26 mouse cellular contexts compared by ENCODE assay signal in genomic region chr1:57217656-57218055, GRCm38 (mm10).
DNase-seq lines count a peak whose midpoint lies in the region; ATAC-seq lines count a peak whose summit lies in the region.
"Had no signal": no experiment of that assay in that cellular context is flagged by ENCODE, and none has a peak within 500 bp of the region (broad histone marks: within the 10 kb centered on the region; RNA-seq: fewer than 3 reads in every experiment).

No protein-coding gene starts in this region.

- no peak overlapping the region for H3K27ac ChIP-seq in midbrain, embryonic 13.5 days
- H3K27ac ChIP-seq in midbrain, embryonic 11.5 days (ENCODE audit: low read depth, low read length): no peak overlapping the region
- H3K27ac ChIP-seq in forebrain, embryonic 14.5 days (ENCODE audit: low read depth, low read length): peak overlapping the region; percentile 49; the same call in 1 of the 2 replicates
- no peak overlapping the region for H3K27ac ChIP-seq in hindbrain, embryonic 14.5 days
- H3K27ac ChIP-seq: kidney, embryonic 15.5 days; left cerebral cortex, adult 2 months; limb, embryonic 12.5 days; liver, embryonic 15.5 days; midbrain, embryonic 10.5 days had no signal

- H3K27me3 ChIP-seq in midbrain, embryonic 13.5 days: 0 out of 2 replicates have a peak, but pooled peaks cover 14% of the 10 kb centered on the region
- no peaks in the 10 kb centered on the region for H3K27me3 ChIP-seq in midbrain, embryonic 11.5 days (ENCODE audit: control insufficient read depth, insufficient read depth, low read length)
- no peaks in the 10 kb centered on the region for H3K27me3 ChIP-seq in forebrain, embryonic 14.5 days (replicated peaks; ENCODE audit: control insufficient read depth, insufficient read depth, low read length)
- no peaks in the 10 kb centered on the region for H3K27me3 ChIP-seq in hindbrain, embryonic 14.5 days (ENCODE audit: control insufficient read depth, insufficient read depth, low read length)
- H3K27me3 ChIP-seq: liver, embryonic 15.5 days had no signal

- 77% methylated on average over 8 of the region's 8 CpGs for WGBS in midbrain, embryonic 13.5 days
- 88% methylated on average over 8 of the region's 8 CpGs for WGBS in midbrain, embryonic 11.5 days
- 22% methylated on average over 8 of the region's 8 CpGs for WGBS in forebrain, embryonic 14.5 days
- WGBS in hindbrain, embryonic 14.5 days: 47% methylated on average over 8 of the region's 8 CpGs

- no peak overlapping the region for H3K4me3 ChIP-seq in midbrain, embryonic 13.5 days (replicated peaks)
- H3K4me3 ChIP-seq in midbrain, embryonic 11.5 days (ENCODE audit: low read depth, low read length): no peak overlapping the region
- no peak overlapping the region for H3K4me3 ChIP-seq in forebrain, embryonic 14.5 days (ENCODE audit: low read depth, low read length)
- H3K4me3 ChIP-seq in hindbrain, embryonic 14.5 days (replicated peaks; ENCODE audit: low read length): no peak overlapping the region
- H3K4me3 ChIP-seq: erythroblast, embryonic 14.5 days; heart, embryonic 12.5 days; kidney, embryonic 15.5 days; layer of hippocampus, adult 2 months; left cerebral cortex, adult 2 months; limb, embryonic 12.5 days; liver, embryonic 15.5 days; midbrain, embryonic 10.5 days; myocyte had no signal

- no peak overlapping the region for H3K9ac ChIP-seq in midbrain, embryonic 13.5 days (replicated peaks)
- no peak overlapping the region for H3K9ac ChIP-seq in midbrain, embryonic 11.5 days (ENCODE audit: low read length)
- no peak overlapping the region for H3K9ac ChIP-seq in forebrain, embryonic 14.5 days (ENCODE audit: low read length)
- no peak overlapping the region for H3K9ac ChIP-seq in hindbrain, embryonic 14.5 days
- H3K9ac ChIP-seq: heart, embryonic 12.5 days; kidney, embryonic 15.5 days; limb, embryonic 12.5 days; liver, embryonic 15.5 days; lung, embryonic 14.5 days had no signal

- no peaks in the 10 kb centered on the region for H3K9me3 ChIP-seq in midbrain, embryonic 13.5 days
- H3K9me3 ChIP-seq in midbrain, embryonic 11.5 days (ENCODE audit: control insufficient read depth, low read length): no peaks in the 10 kb centered on the region
- no peaks in the 10 kb centered on the region for H3K9me3 ChIP-seq in forebrain, embryonic 14.5 days (replicated peaks; ENCODE audit: control insufficient read depth, low read length)
- no peaks in the 10 kb centered on the region for H3K9me3 ChIP-seq in hindbrain, embryonic 14.5 days (ENCODE audit: control insufficient read depth, low read length)
- H3K9me3 ChIP-seq: heart, embryonic 12.5 days; kidney, embryonic 15.5 days; limb, embryonic 12.5 days; liver, embryonic 15.5 days; midbrain, embryonic 10.5 days had no signal

- no peaks in the 10 kb centered on the region for H3K36me3 ChIP-seq in midbrain, embryonic 13.5 days
- no peaks in the 10 kb centered on the region for H3K36me3 ChIP-seq in midbrain, embryonic 11.5 days (ENCODE audit: control insufficient read depth, insufficient read depth, low read length)
- H3K36me3 ChIP-seq in forebrain, embryonic 14.5 days (ENCODE audit: control insufficient read depth, insufficient read depth, low read length): no peaks in the 10 kb centered on the region
- no peaks in the 10 kb centered on the region for H3K36me3 ChIP-seq in hindbrain, embryonic 14.5 days (replicated peaks; ENCODE audit: control insufficient read depth, insufficient read depth)
- H3K36me3 ChIP-seq: G1E; heart, embryonic 12.5 days; kidney, embryonic 15.5 days; limb, embryonic 12.5 days; liver, embryonic 15.5 days; midbrain, embryonic 10.5 days had no signal

- ATAC-seq in midbrain, embryonic 13.5 days: peak; percentile 35; the same call in 1 of the 2 replicates
- no peak for ATAC-seq in midbrain, embryonic 11.5 days (ENCODE audit: low FRiP score)
- ATAC-seq in forebrain, embryonic 14.5 days: peak; percentile 51
- ATAC-seq in hindbrain, embryonic 14.5 days (ENCODE audit: low FRiP score): peak; percentile 46; the same call in 1 of the 2 replicates

- DNase-seq in embryo, embryonic 10.5 days (ENCODE audit: low spot score): peak; percentile 8
- no peak for DNase-seq in embryo, embryonic 9.5 days (ENCODE audit: extremely low spot score)
- DNase-seq in midbrain, embryonic 11.5 days (ENCODE audit: low spot score, missing footprints): no peak
- peak; percentile 79 for DNase-seq in forebrain, embryonic 14.5 days (ENCODE audit: low spot score)
- no peak for DNase-seq in hindbrain, embryonic 14.5 days (ENCODE audit: low spot score)
- DNase-seq in right cerebral cortex, postnatal 36 days (ENCODE audit: low spot score in 2 of 2): no peak
- DNase-seq in testis, postnatal 14 days (ENCODE audit: low spot score): no peak
- DNase-seq: adrenal gland, postnatal 10 days; cerebellum, adult 11 months; cerebellum, adult 9-10 months; gastrocnemius, postnatal 14 days; heart, adult 11 months; kidney, adult 18-20 months; kidney, postnatal 36 days; lung, embryonic 14.5 days had no signal

- H3K4me1 ChIP-seq in midbrain, embryonic 13.5 days (replicated peaks): peaks cover 26% of the 10 kb centered on the region
- peaks cover 4% of the 10 kb centered on the region; the same call in 1 of the 2 replicates for H3K4me1 ChIP-seq in midbrain, embryonic 11.5 days (ENCODE audit: control insufficient read depth, insufficient read depth, low read length)
- peaks cover 25% of the 10 kb centered on the region for H3K4me1 ChIP-seq in forebrain, embryonic 14.5 days (ENCODE audit: control insufficient read depth, insufficient read depth, low read length)
- H3K4me1 ChIP-seq in hindbrain, embryonic 14.5 days (replicated peaks; ENCODE audit: control insufficient read depth, insufficient read depth, low read length): peaks cover 12% of the 10 kb centered on the region
- H3K4me1 ChIP-seq: kidney, embryonic 15.5 days; liver, embryonic 15.5 days had no signal

- H3K4me2 ChIP-seq in midbrain, embryonic 13.5 days (replicated peaks): no peak overlapping the region
- no peak overlapping the region for H3K4me2 ChIP-seq in midbrain, embryonic 11.5 days
- no peak overlapping the region for H3K4me2 ChIP-seq in forebrain, embryonic 14.5 days (ENCODE audit: low read length)
- no peak overlapping the region for H3K4me2 ChIP-seq in hindbrain, embryonic 14.5 days (replicated peaks)
- H3K4me2 ChIP-seq: heart, embryonic 12.5 days; kidney, embryonic 15.5 days; limb, embryonic 12.5 days; liver, embryonic 15.5 days; lung, embryonic 14.5 days had no signal

Comparison
In these comparisons a context has a peak if more than half of its experiments do, and no peak if none do; other contexts are left out.
1. DNase-seq: peak in embryo, embryonic 10.5 days (single experiment) and forebrain, embryonic 14.5 days (single experiment); none in embryo, embryonic 9.5 days (single experiment), midbrain, embryonic 11.5 days (single experiment), hindbrain, embryonic 14.5 days (single experiment), right cerebral cortex, postnatal 36 days (0 of 2) and testis, postnatal 14 days (single experiment).